Mouse (Mus musculus): Measurements from ENCODE around the gene Prom2.

Prom2 gene

GRCm38 (mm10) chr2:127483001-127483400, 58.3 kb downstream of the Prom2 start:
- DNase-seq, result peak; percentile 47 to 64

GRCm38 (mm10) chr2:127482533-127482911, 58.7 kb downstream of the Prom2 start:
- DNase-seq, result peak; percentile 85 to 90

DNA sequence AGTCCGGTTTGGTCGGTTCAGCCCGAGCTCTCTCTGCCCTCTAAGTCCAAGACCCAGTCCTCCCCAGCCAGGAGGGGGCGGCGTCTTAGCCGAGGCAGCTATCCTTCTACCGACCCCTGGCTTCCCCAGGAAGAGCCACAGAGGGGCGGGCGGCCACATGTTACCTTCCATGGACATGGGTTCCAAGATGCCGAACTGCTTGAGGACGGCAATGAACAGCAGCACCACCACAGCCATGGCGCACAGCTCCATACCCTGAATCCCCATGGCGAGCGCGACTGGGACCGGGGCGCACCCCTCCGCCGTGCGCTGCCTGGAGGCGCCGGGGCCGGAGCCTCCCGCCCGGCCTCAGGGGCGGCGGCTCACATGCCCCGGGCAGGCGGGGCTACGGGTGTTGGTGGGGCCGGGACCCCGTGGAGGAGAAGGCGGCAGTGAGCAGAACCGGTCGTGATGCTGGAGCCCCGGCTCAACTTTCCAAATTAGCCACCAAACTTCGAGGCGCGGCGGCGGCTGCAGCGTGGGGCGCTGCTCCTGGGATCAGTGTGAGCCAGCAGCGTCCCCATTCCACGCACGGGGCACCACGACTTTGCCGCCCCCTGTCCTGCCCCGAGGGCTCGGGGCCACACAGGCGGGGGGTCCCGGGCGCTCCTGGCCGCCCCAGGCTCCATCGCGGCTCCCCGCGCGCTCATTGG, 59.3 kb downstream of the Prom2 start:
- DNase-seq, result peak; percentile 41 to 58

- DNase-seq, result no peak
Observed at GRCm38 (mm10) chr2:127479763-127480162, 61.5 kb downstream of the Prom2 start.

- no peak for DNase-seq
Observed at GRCm38 (mm10) chr2:127479210-127479609, 62.1 kb downstream of the Prom2 start.

All from kidney, postnatal 4 days (tissue).